Mouse (Mus musculus) bone marrow, adult 2 months (tissue): ENCODE data around the gene Med16. TPM values are rescaled to one million over a fixed set of nuclear protein-coding genes. Genes with fewer than 3 reads are reported as not detected.

ENCODE experiments used
- H3K27ac ChIP-seq: fragments of 200-500 bp; 2 replicates; pipeline ENCODE4 v1.5.1; 2012; ENCODE audit warnings: low read depth, mild to moderate bottlenecking, control low read depth, inconsistent platforms, low read length; ENCODE audit not compliant: control insufficient read depth, poor library complexity, insufficient read depth
- H3K4me1 ChIP-seq: fragments of 200-500 bp; 2 replicates; pipeline ENCODE4 v1.6.1; 2011; ENCODE audit warnings: low read length; ENCODE audit not compliant: control insufficient read depth, insufficient read depth
- H3K4me3 ChIP-seq: fragments of 200-500 bp; replicated peaks from 2 replicates; pipeline ENCODE3; 2011; ENCODE audit warnings: mild to moderate bottlenecking, low read depth, low read length, control low read depth; ENCODE audit not compliant: control insufficient read depth
- CTCF ChIP-seq: fragments of 200-500 bp; IDR thresholded peaks from 2 replicates; pipeline ENCODE4 v1.5.1; 2011; ENCODE audit warnings: low read length, control low read depth; ENCODE audit not compliant: control insufficient read depth, insufficient read depth
- POLR2A ChIP-seq: fragments of 200-500 bp; IDR thresholded peaks from 2 replicates; pipeline ENCODE4 v1.6.1; 2011; ENCODE audit warnings: low read depth, mild to moderate bottlenecking, control low read depth, low read length, borderline replicate concordance; ENCODE audit not compliant: control insufficient read depth
- WGBS: fragments of 180-500 bp; shearing (Covaris S2); methylation state at CpG from one replicate; pipeline ENCODE4 v1.1.7; 2018; 5-methylcytosine and 5-hydroxymethylcytosine counted together
- polyA plus RNA-seq: library from polyadenylated mRNA; stranded (reverse); fragments of >200 nt; gene quantifications from 2 replicates; pipeline ENCODE4 v1.2.4, GENCODE M21; 2011; ENCODE audit warnings: low replicate concordance; ENCODE audit not compliant: missing spikeins, insufficient read depth, insufficient read length

The Med16 gene
- polyA plus RNA-seq, 1 experiment = 19.2 TPM

GRCm38 (mm10) chr10:79877174-79877573 is 31.5 kb downstream of the Med16 start:
- H3K4me1 ChIP-seq = peaks cover 15% of the 10 kb centered on the region
- H3K27ac ChIP-seq = peak overlapping the region; percentile 35
- WGBS = 4% methylated on average over 1 of the region's 1 CpGs
- no peak overlapping the region for H3K4me3 ChIP-seq
- TF ChIP-seq CTCF (no peak), POLR2A (no peak)

- TF ChIP-seq CTCF (no peak), POLR2A (0 out of 2 replicates have a peak, but pooled peaks have one; percentile 2)
- H3K4me1 ChIP-seq = peaks cover 7% of the 10 kb centered on the region
- H3K27ac ChIP-seq = peak within 1 kb of the TSS; percentile 50
- under 1% methylated on average over 57 of the region's 57 CpGs for WGBS
- peak within 1 kb of the TSS; percentile 78 for H3K4me3 ChIP-seq
Measured at GRCm38 (mm10) chr10:79874290-79874862, 34.3 kb downstream of the Med16 start, which contains the start of the genes Prtn3 and Plppr3. Prtn3 (plus strand) TSS chr10:79874476. Plppr3 (minus strand) TSS chr10:79874634.

- peaks cover 7% of the 10 kb centered on the region for H3K4me1 ChIP-seq
- H3K4me3 ChIP-seq = peak overlapping the region; percentile 78
- 0 out of 2 replicates have a peak, but pooled peaks have one; percentile 6 for TF ChIP-seq POLR2A
- no peak for TF ChIP-seq CTCF
- 1% methylated on average over 26 of the region's 26 CpGs for WGBS
- H3K27ac ChIP-seq = no peak overlapping the region; the same call in 1 of the 2 replicates
Measured at GRCm38 (mm10) chr10:79873715-79874289, 34.9 kb downstream of the Med16 start.

- Histone ChIP-seq H3K27ac (no peak overlapping the region), H3K4me3 (peak overlapping the region; percentile 11), H3K4me1 (peaks cover 7% of the 10 kb centered on the region)
- no peak for TF ChIP-seq CTCF
- TF ChIP-seq POLR2A = no peak
- WGBS = 4% methylated on average over 6 of the region's 6 CpGs
Measured at GRCm38 (mm10) chr10:79873313-79873712, 35.4 kb downstream of the Med16 start.

- 33% methylated on average over 3 of the region's 3 CpGs for WGBS
- TF ChIP-seq CTCF (no peak), POLR2A (no peak)
- no peak overlapping the region for H3K27ac ChIP-seq
- H3K4me1 ChIP-seq = peaks cover 7% of the 10 kb centered on the region
- no peak overlapping the region for H3K4me3 ChIP-seq
Measured at GRCm38 (mm10) chr10:79872862-79873261, 35.9 kb downstream of the Med16 start.

- no peak for TF ChIP-seq CTCF
- no peak for TF ChIP-seq POLR2A
- no peak overlapping the region for H3K27ac ChIP-seq
- H3K4me1 ChIP-seq = peaks cover 6% of the 10 kb centered on the region
- no peak overlapping the region for H3K4me3 ChIP-seq
- WGBS = 83% methylated on average over 8 of the region's 8 CpGs
Measured at GRCm38 (mm10) chr10:79871845-79872244, 36.9 kb downstream of the Med16 start.

- H3K27ac ChIP-seq = no peak overlapping the region
- H3K4me1 ChIP-seq = no peaks in the 10 kb centered on the region
- 66% methylated on average over 11 of the region's 11 CpGs for WGBS
- H3K4me3 ChIP-seq = no peak overlapping the region
- TF ChIP-seq POLR2A (no peak), CTCF (no peak)
Measured at GRCm38 (mm10) chr10:79866601-79867000, 42.1 kb downstream of the Med16 start.

- WGBS = 68% methylated on average over 19 of the region's 19 CpGs
- H3K27ac ChIP-seq = peak overlapping the region; percentile 17; the same call in 1 of the 2 replicates
- no peaks in the 10 kb centered on the region for H3K4me1 ChIP-seq
- TF ChIP-seq CTCF = peak; percentile 56
- TF ChIP-seq POLR2A = no peak
- no peak overlapping the region for H3K4me3 ChIP-seq
Measured at GRCm38 (mm10) chr10:79865801-79866295, 42.9 kb downstream of the Med16 start.
